Mouse (Mus musculus) intestine, embryonic 16.5 days (tissue): ENCODE measurements around the gene Gamt. TPM values are rescaled to one million over a fixed set of nuclear protein-coding genes. Genes with fewer than 3 reads are reported as not detected.

Experiments used
- ATAC-seq: fragments of 200-750 bp; cut with Nextera tagmentation; 2 replicates; pipeline ENCODE4 v1.8.0; 2017; ENCODE audit warnings: moderate TSS enrichment, moderate library complexity
- H3K27ac ChIP-seq: fragments of 300-500 bp; sonication (generic); 2 replicates; pipeline ENCODE4 v1.5.1; 2014; ENCODE audit warnings: mild to moderate bottlenecking, low read length
- H3K27me3 ChIP-seq: fragments of 300-500 bp; sonication (generic); replicated peaks from 2 replicates; pipeline ENCODE4 v1.6.1; 2014; ENCODE audit warnings: low read length, control low read depth, mixed read lengths; ENCODE audit not compliant: control insufficient read depth, insufficient read depth
- H3K36me3 ChIP-seq: fragments of 300-500 bp; sonication (generic); 2 replicates; pipeline ENCODE4 v1.6.1; 2014; ENCODE audit warnings: low read length, control low read depth; ENCODE audit not compliant: control insufficient read depth, insufficient read depth
- H3K4me1 ChIP-seq: fragments of 300-500 bp; sonication (generic); 2 replicates; pipeline ENCODE4 v1.6.1; 2014; ENCODE audit warnings: low read length, control low read depth, mixed read lengths; ENCODE audit not compliant: control insufficient read depth, insufficient read depth
- H3K4me2 ChIP-seq: fragments of 300-500 bp; sonication (generic); 2 replicates; pipeline ENCODE4 v1.6.1; 2014; ENCODE audit warnings: low read depth, low read length, control low read depth
- H3K4me3 ChIP-seq: fragments of 300-500 bp; sonication (generic); 2 replicates; pipeline ENCODE4 v1.5.1; 2014; ENCODE audit warnings: mild to moderate bottlenecking, low read length
- H3K9ac ChIP-seq: fragments of 300-500 bp; sonication (generic); 2 replicates; pipeline ENCODE4 v1.6.1; 2014; ENCODE audit warnings: low read depth, low read length
- H3K9me3 ChIP-seq: fragments of 300-500 bp; sonication (generic); 2 replicates; pipeline ENCODE4 v1.6.1; 2016; ENCODE audit warnings: low read length, control low read depth; ENCODE audit not compliant: control insufficient read depth
- WGBS: fragments of 180-500 bp; shearing (Covaris S2); extraction: QIAGEN DNeasy Blood & Tissue Kit; methylation state at CpG from one replicate; pipeline ENCODE4 v1.1.7; 2014; 5-methylcytosine and 5-hydroxymethylcytosine counted together
- polyA plus RNA-seq: library from polyadenylated mRNA; unstranded; fragments of >200 nt; fragmentation: Nextera tagmentation; extraction: Ambion mirVana; gene quantifications from 2 replicates; pipeline ENCODE4 v1.2.1, GENCODE M21; 2015

The Gamt gene
- polyA plus RNA-seq, 1 experiment from 2014 or later: 91.0 TPM

DNA sequence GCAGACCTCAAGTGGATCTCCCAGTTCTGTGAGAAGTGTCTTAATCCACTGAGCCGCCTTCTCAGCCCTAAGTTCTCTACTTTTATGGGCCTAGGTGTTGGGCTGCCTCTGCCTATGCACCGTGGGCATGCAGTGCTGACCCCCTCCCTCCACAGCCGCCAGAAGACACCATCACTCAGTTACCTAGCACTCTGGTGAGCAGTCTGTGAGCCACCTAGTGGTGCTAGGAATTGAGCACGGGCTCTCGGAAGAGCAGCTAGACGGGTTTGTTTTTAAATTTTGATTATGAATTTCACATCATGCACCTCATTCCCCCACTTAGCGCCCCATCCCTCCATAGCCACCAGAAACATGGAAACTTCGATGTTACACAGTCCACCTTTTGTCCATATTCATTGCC is 27.8 kb upstream of the Gamt start:
- Histone ChIP-seq H3K4me2 (no peak overlapping the region), H3K27me3 (no peaks in the 10 kb centered on the region), H3K9me3 (no peaks in the 10 kb centered on the region), H3K9ac (no peak overlapping the region), H3K4me1 (peaks cover 12% of the 10 kb centered on the region), H3K36me3 (peaks cover 16% of the 10 kb centered on the region), H3K4me3 (no peak overlapping the region), H3K27ac (no peak overlapping the region)
- WGBS: 65% methylated on average over 8 of the region's 8 CpGs
- ATAC-seq: no peak

DNA sequence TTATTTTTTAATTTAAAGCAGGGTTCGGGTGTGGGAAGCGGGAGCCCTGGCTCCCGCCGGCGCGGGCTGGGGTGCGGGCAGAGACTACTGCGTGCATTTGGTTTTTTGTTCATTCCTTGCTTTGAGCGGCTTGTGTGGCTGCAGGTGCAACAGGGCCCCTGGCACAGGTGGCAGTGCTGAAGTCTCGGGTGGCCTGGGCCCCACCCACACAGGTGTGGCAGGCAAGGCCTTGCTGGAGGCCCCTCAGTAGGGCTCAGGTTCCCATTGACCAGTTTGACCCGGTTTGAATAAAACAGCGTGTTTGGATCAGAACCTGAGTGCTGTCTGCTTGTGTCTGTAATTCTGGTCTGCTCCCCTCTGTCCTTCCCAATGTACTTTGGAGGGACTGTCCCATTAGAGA is 27.3 kb upstream of the Gamt start:
- Histone ChIP-seq H3K4me1 (peaks cover 7% of the 10 kb centered on the region), H3K4me3 (no peak overlapping the region), H3K9me3 (no peaks in the 10 kb centered on the region), H3K27me3 (no peaks in the 10 kb centered on the region), H3K9ac (no peak overlapping the region), H3K4me2 (no peak overlapping the region), H3K36me3 (peaks cover 19% of the 10 kb centered on the region), H3K27ac (peak overlapping the region; percentile 11; the same call in 1 of the 2 replicates)
- no peak for ATAC-seq
- whole genome bisulfite sequencing: 80% methylated on average over 12 of the region's 12 CpGs

DNA sequence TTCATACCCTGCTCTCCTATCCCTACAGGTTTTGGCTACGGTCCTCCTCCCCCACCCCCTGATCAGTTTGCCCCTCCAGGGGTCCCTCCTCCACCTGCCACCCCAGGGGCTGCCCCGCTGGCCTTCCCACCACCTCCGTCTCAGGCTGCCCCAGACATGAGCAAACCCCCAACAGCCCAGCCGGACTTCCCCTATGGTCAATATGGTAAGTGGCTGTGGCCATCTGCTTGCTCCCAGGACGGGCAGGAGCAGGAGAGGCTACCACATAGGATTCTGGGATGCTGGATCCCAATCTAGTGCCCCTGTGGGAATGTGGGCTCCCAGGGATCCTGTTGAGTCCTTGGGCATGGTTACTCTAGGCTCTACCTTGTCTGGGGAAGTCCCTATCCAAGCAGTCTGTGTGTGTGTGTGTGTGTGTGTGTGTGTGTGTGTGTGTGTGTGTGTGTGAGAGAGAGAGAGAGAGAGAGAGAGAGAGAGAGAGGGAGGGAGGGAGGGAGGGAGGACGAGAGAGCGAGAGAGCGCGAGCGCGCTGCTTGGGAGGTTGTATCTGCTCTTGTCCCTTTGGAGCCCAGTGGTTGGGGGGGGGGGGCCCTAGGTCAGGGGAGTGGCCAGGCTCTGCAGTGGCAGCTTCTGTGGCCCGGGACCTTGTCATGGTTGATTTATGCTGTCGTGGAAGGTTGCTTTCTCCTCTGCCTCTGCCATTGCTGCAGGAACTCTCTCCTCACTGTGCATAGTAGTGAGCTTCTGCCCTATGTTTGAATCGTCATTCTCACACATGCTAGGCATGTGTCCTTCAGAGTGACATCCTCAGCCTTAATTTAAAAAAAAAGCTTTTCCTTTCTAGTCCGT is 24.6 kb upstream of the Gamt start:
- Histone ChIP-seq H3K27ac (no peak overlapping the region), H3K27me3 (no peaks in the 10 kb centered on the region), H3K36me3 (peaks cover 25% of the 10 kb centered on the region), H3K9me3 (no peaks in the 10 kb centered on the region), H3K9ac (no peak overlapping the region), H3K4me1 (peaks cover 14% of the 10 kb centered on the region), H3K4me2 (no peak overlapping the region), H3K4me3 (no peak overlapping the region)
- WGBS: 75% methylated on average over 15 of the region's 15 CpGs
- no peak for ATAC-seq

DNA sequence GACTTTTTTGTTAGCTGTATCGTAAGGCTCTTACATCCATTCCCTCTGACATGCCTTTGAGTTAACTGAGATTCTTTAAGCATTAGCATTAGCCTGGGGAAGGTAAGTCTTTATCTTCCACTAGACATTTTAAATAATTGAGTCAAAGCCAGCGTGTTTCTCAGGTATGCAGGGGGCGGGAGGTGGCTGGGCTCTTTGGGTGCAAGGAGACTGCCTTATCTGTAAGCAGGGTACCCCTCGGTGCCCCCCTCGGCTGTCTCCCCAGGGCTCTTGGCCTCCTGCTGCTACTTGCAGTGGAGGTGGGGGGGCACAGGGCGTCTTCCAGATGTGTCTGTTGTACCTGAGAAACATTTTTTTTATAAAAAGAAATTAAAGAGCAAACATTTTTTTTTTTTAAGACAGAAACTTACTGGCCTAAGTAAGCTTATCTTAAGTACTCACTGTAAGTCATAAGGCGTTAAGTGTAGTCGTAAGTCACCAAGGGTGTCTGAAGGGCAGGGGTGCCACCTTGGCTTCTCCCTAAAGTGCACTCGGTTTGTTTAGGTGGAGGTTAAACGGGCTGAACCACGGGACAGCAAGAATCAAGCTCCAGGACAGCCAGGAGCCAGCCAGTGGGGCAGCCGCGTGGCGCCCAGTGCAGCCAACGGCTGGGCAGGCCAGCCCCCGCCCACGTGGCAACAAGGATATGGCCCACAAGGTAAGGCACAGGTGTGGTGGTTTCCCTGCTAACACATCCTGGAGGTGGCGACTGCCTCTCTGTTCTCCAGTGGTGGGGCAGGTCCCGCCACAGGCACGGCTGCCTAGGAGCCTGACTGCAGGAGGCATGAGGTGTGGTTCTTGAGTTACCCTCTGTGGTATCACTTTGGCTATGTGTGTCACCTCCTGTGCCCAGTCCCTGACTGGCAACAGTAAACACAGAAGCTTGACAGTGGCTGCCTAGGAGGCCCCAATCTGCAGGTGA is 21.9 kb upstream of the Gamt start:
- peaks cover 45% of the 10 kb centered on the region for H3K36me3 ChIP-seq
- ATAC-seq: peak; percentile 26
- H3K4me2 ChIP-seq: no peak overlapping the region
- H3K27ac ChIP-seq: peak overlapping the region; percentile 69
- H3K9me3 ChIP-seq: no peaks in the 10 kb centered on the region
- peaks cover 11% of the 10 kb centered on the region; the same call in 1 of the 2 replicates for H3K4me1 ChIP-seq
- 77% methylated on average over 20 of the region's 20 CpGs for WGBS
- H3K27me3 ChIP-seq: no peaks in the 10 kb centered on the region
- no peak overlapping the region for H3K9ac ChIP-seq
- H3K4me3 ChIP-seq: no peak overlapping the region

DNA sequence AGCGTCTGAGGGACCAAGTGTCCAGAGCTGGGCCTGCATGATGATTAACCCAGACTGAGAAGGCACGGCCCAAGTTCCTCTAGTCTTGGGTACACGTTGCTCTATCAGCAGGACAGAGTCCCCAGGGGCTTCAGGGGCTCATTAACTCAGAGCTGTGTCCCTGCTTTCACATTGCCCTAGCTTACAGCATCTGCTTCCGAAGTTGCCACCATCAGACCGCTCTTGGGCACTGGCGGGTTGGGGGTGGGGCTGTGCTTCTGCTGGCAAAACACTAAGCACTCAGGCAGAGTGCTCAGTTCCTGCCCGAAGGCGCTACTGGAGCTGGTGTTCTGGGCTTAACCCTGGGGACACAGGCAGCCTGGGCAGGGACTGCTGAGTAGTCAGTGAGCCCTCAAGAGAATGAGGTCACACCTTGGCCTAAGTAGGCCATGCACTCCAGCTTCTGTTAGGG is 21.1 kb upstream of the Gamt start:
- Histone ChIP-seq H3K4me2 (no peak overlapping the region), H3K4me3 (no peak overlapping the region), H3K36me3 (peaks cover 46% of the 10 kb centered on the region), H3K27ac (peak overlapping the region; percentile 69), H3K9ac (peak overlapping the region; percentile 42), H3K4me1 (peaks cover 11% of the 10 kb centered on the region; the same call in 1 of the 2 replicates), H3K27me3 (no peaks in the 10 kb centered on the region), H3K9me3 (no peaks in the 10 kb centered on the region)
- 0 out of 2 replicates have a peak, but pooled peaks have one; percentile 16 for ATAC-seq
- WGBS: 71% methylated on average over 8 of the region's 8 CpGs

DNA sequence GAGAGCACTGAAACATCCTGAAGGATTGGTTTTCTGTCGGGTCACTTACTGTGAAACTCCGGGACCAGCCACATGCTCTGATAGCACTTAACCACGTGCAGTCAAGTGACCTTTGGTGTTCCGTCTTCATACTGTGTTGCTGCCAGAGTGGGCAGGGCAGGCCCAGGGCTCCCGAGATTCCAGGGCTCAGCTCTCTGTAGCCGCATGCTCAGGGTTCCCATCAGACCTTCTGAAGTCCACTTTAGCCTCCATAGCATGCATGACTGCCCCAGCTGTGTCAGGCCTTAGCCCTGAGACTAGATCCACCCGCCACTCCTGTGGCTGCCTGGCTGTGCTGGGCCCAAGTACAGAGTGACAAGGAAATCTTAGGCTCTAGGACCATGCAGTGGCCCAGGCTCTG is 20.5 kb upstream of the Gamt start:
- Histone ChIP-seq H3K36me3 (peaks cover 46% of the 10 kb centered on the region), H3K4me1 (peaks cover 11% of the 10 kb centered on the region; the same call in 1 of the 2 replicates), H3K4me2 (no peak overlapping the region), H3K9ac (peak overlapping the region; percentile 42), H3K9me3 (no peaks in the 10 kb centered on the region), H3K27me3 (no peaks in the 10 kb centered on the region), H3K27ac (peak overlapping the region; percentile 69), H3K4me3 (no peak overlapping the region)
- WGBS: 75% methylated on average over 7 of the region's 7 CpGs
- ATAC-seq: peak; percentile 61

DNA sequence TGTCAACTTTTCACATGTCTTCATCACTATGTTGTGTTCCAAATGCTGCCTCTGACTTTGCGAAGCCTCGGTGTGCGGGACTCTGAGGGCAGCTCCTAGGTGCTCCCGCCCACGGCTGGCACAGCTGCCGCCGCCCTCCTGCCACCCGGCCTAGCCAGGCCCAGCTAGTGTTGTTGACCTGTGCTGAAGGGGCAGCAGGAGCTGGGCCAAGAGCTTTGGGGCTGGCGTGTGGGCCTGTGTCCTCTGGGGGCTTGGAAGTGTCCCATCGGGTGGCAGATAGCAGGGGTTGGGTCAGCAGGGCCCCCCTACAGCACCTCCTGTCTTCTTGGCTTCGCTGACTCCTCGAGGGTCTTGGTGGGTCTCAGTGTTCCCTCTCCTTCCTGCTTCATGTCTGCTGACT is 18.5 kb upstream of the Gamt start:
- Histone ChIP-seq H3K4me1 (peaks cover 14% of the 10 kb centered on the region; the same call in 1 of the 2 replicates), H3K36me3 (peaks cover 41% of the 10 kb centered on the region), H3K27me3 (no peaks in the 10 kb centered on the region), H3K4me3 (no peak overlapping the region), H3K27ac (no peak overlapping the region), H3K9ac (no peak overlapping the region), H3K9me3 (no peaks in the 10 kb centered on the region), H3K4me2 (no peak overlapping the region)
- 91% methylated on average over 12 of the region's 12 CpGs for WGBS
- ATAC-seq: no peak

DNA sequence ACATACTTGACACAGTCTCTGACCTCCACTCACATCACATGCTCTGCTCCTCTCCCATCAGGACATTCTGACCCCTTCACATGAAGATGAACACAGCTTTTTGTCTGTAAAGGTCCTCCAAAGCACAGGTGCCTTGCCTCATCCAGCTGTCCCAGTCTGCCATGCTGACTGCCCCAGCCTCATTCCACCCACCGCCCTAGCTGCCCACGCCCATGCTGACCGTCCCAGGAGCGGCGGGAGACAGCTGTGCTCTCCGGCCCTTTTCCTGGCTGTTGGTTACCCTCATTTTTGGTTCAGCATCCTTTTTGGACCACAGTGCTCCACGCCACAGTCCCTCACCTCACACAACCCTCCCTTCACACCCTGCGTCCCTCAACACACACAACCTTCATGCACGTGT is 17.6 kb upstream of the Gamt start:
- Histone ChIP-seq H3K27ac (no peak overlapping the region), H3K4me3 (no peak overlapping the region), H3K9me3 (no peaks in the 10 kb centered on the region), H3K9ac (no peak overlapping the region), H3K4me2 (no peak overlapping the region), H3K36me3 (peaks cover 36% of the 10 kb centered on the region), H3K27me3 (no peaks in the 10 kb centered on the region), H3K4me1 (peaks cover 14% of the 10 kb centered on the region; the same call in 1 of the 2 replicates)
- WGBS: 90% methylated on average over 9 of the region's 9 CpGs
- no peak for ATAC-seq

DNA sequence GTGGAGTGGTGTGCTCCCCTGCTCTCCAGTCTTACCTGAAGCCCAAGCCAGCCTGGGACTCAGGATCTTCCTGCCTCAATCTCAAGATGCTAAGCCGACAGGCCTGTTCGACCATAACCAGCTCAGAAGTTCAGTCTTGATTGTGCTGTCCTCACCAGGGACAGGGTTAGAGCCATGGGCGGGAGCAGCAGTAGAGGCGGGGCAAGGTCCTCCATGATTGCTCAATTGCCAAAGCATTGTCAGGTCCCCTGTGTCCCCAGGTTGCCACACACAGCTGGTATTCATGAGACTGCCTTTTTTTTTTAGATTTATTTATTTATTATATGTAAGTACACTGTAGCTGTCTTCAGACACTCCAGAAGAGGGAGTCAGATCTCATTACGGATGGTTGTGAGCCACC is 15.4 kb upstream of the Gamt start:
- Histone ChIP-seq H3K27ac (no peak overlapping the region), H3K9me3 (no peaks in the 10 kb centered on the region), H3K4me2 (no peak overlapping the region), H3K27me3 (no peaks in the 10 kb centered on the region), H3K36me3 (peaks cover 34% of the 10 kb centered on the region), H3K4me1 (peaks cover 17% of the 10 kb centered on the region), H3K4me3 (no peak overlapping the region), H3K9ac (no peak overlapping the region)
- WGBS: 66% methylated on average over 5 of the region's 5 CpGs
- ATAC-seq: peak; percentile 30; the same call in 1 of the 2 replicates
